Mouse (Mus musculus): ENCODE results near the gene Hoxb4.

DNA sequence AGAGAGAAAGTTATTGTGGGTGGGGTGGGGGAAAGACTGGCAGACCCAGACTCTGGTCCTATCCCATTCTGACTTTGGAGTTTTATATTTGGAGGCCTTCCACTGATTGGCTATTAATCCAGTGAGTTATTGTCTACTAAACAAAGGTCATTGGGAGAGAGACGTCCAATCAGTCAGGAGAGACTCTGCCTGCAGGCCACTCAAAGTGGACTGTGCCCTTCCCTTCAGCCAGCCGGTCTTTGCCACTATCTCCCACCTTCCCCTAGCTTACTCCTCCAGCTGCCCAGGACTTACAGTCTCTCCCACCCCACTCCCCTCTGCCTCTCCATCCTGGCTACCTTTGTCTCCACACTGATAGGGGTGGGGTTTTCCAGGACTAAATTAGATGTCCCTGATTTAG lies 18.5 kb downstream of the Hoxb4 start:
- TF ChIP-seq CTCF (IDR thresholded peaks at IDR 0.05; ENCODE audit: borderline replicate concordance, extremely low read depth, insufficient read depth, insufficient read length), result no peak
- TF ChIP-seq POLR2A (IDR thresholded peaks at IDR 0.05; ENCODE audit: borderline replicate concordance, extremely low read depth, insufficient read depth, insufficient read length, poor library complexity, severe bottlenecking), result no peak

Data from brain, embryonic 14.5 days (tissue).